Mouse (Mus musculus) kidney, adult 8-10 months (tissue): ENCODE measurements around the gene Gm21366.
"Not testable (repeated sequence)": the region's sequence is repeated elsewhere in the genome, so short reads cannot be mapped to it uniquely, and the experiment has no call there.

ENCODE experiments used
- DNase-seq, 2 experiments: peaks; one replicate each; pipeline ENCODE4 v3.0.0; 2022

Gene Gm21366

GRCm38 (mm10) chrY:22861156-22861555 is at the start of gene Gm21366:
Gene Gm21366 (minus strand): TSS chrY:22861256.
- DNase-seq: not testable (repeated sequence)
